Mouse (Mus musculus): Measurements from ENCODE around the gene Cptp. TPM values are rescaled to one million over a fixed set of nuclear protein-coding genes. Genes with fewer than 3 reads are reported as not detected.
A peak's percentile ranks its signal among the peaks of the same experiment; 100 is the strongest.

Cptp gene
- polyA plus RNA-seq, 1 experiment from 2014 or later = 20.5 TPM

DNA sequence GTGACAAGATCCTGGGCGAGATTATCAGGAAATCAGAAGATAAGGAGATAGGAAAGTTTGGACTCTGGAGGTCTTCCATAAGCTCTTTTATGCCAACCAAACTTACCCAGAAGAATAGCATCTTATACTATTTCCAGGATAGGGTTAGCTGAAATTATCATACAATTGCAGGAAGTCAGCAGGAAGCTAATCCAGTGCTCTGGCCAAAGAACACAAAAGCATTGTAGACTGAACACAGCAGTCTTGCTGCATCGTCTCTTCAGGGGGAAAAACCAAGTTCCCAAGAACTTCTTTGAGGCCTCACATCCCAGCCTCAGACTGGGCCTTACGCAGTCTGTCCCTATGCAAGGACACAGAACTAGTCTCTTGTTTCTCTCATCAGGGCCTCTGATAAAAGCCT is 14.3 kb upstream of the Cptp start:
- Histone ChIP-seq H3K27ac (replicated peaks) (no peak overlapping the region), H3K4me1 (no peaks in the 10 kb centered on the region), H3K27me3 (no peaks in the 10 kb centered on the region), H3K9ac (replicated peaks) (no peak overlapping the region), H3K9me3 (no peaks in the 10 kb centered on the region), H3K36me3 (peaks cover 43% of the 10 kb centered on the region), H3K4me3 (no peak overlapping the region), H3K4me2 (replicated peaks) (no peak overlapping the region)
- ATAC-seq (replicated peaks) = no peak
- 79% methylated on average over 3 of the region's 3 CpGs for WGBS

DNA sequence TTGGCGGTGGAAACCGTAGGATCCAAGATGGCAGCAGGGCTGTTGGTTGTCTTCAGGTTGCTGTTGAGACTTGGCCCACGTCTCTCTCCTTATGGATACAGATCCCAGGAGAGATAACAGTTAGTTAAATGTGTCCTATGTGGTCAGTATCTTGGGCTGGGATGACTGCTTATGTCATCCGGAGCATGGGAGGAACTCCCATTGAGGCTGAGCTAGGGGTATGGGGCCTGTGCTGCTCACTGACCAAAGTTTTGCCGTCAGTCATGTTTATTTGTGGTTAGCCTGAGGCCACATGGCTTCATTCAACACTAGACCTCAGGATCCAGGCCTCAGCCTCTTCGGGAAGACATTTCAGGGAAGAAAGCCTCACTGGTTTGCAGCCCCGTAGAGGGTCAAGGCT is 2.2 kb upstream of the Cptp start:
- peaks cover 41% of the 10 kb centered on the region for H3K36me3 ChIP-seq
- no peak overlapping the region for H3K27ac ChIP-seq (replicated peaks)
- no peak overlapping the region for H3K4me3 ChIP-seq
- no peaks in the 10 kb centered on the region for H3K27me3 ChIP-seq
- no peaks in the 10 kb centered on the region for H3K9me3 ChIP-seq
- no peak overlapping the region for H3K4me2 ChIP-seq (replicated peaks)
- H3K4me1 ChIP-seq = peaks cover 26% of the 10 kb centered on the region
- H3K9ac ChIP-seq (replicated peaks) = no peak overlapping the region
- WGBS = 95% methylated on average over 7 of the region's 7 CpGs
- ATAC-seq (replicated peaks) = no peak

DNA sequence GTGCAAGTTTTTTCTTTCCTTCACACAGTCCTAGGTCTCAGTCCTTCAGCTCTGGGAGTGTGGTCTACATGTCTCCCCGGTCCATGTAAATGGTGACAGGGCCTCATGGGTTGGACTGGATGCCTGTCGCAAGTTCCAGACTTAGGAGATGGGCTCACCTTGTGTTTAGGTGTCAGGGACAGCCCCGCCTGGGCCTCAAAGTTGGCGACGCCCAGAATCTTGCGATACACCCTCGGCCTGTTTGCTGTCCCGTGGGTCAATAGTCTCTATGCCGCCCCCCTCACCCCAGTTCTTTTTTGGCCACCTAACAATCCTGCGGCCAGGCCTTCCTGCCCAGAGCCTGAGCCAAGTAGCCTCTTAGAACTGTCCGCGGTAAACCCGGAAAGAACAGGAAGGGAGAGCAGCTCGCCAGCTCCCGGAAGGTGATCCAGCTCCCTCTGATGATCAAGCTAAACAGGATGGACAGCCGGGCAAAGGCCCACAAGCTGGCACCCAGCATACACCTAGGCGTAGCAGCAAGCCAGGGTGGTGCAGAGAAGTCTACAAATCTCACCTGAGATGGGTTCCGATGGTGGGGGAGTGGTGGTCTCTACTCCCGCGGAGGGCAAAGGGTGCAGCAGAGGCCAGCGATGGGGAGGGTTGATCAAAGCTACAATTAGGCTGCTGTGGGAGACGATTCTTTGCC is 484 bp downstream of the Cptp start:
- peak; percentile 2; the same call in 1 of the 2 replicates for ATAC-seq (replicated peaks)
- WGBS = 12% methylated on average over 22 of the region's 22 CpGs
- Histone ChIP-seq H3K4me1 (peaks cover 26% of the 10 kb centered on the region), H3K36me3 (peaks cover 33% of the 10 kb centered on the region), H3K4me2 (replicated peaks) (peak overlapping the region; percentile 98), H3K27me3 (no peaks in the 10 kb centered on the region), H3K9ac (replicated peaks) (peak overlapping the region; percentile 87), H3K4me3 (peak overlapping the region; percentile 65), H3K27ac (replicated peaks) (0 out of 2 replicates have a peak overlapping the region, but pooled peaks have one; percentile 71), H3K9me3 (no peaks in the 10 kb centered on the region)

DNA sequence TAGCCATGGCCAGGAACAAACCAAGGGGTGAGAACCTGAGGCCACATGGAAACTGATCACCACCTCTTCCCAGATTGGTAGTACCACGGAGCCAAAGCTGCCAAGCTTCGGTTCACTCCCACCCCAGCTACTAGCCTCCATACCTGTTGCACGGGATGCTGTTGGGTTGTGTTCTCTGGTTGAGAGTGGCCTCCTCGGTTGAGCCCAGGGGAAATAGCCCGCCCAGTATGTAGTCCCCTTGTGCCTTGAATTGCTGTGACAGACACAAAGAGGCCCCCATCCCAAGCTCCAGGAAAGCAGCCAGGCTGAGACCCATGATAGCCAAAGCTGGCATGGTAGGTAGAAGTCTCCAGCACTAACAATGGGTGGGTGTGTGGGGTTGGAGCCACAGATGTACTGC is 6.2 kb downstream of the Cptp start, which contains the start of gene Tas1r3:
Gene Tas1r3 (minus strand): TSS at position 362 of the 400 bp plus-strand sequence.
- H3K9ac ChIP-seq (replicated peaks) = no peak within 1 kb of the TSS
- peaks cover 57% of the 10 kb centered on the region for H3K36me3 ChIP-seq
- H3K27ac ChIP-seq (replicated peaks) = no peak within 1 kb of the TSS
- no peak for ATAC-seq (replicated peaks)
- no peaks in the 10 kb centered on the region for H3K27me3 ChIP-seq
- no peak within 1 kb of the TSS for H3K4me2 ChIP-seq (replicated peaks)
- H3K4me3 ChIP-seq = no peak within 1 kb of the TSS
- 76% methylated on average over 5 of the region's 5 CpGs for WGBS
- no peaks in the 10 kb centered on the region for H3K9me3 ChIP-seq
- no peaks in the 10 kb centered on the region for H3K4me1 ChIP-seq

DNA sequence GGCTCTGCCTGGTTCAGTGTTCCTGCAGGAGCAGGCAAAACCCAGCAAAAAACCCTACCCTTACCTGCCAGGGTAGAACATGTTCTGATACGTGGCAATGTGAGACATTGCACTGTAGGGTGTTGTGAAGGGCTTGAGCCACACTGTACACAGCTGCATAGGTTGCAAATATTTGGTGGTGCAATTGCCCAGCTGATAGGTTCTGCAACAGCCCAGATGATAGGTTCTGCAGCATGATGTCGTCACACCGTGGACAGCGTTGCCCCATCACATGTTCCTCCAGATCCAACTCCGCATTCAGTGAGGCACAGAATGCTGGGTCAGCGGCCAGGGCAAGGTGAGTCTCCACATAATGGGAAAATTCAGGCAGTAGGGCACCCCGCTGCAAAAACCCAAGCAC is 7.5 kb downstream of the Cptp start:
- Histone ChIP-seq H3K9me3 (no peaks in the 10 kb centered on the region), H3K36me3 (peaks cover 63% of the 10 kb centered on the region), H3K4me2 (replicated peaks) (no peak overlapping the region), H3K4me1 (no peaks in the 10 kb centered on the region), H3K27ac (replicated peaks) (no peak overlapping the region), H3K4me3 (no peak overlapping the region), H3K9ac (replicated peaks) (no peak overlapping the region), H3K27me3 (no peaks in the 10 kb centered on the region)
- no peak for ATAC-seq (replicated peaks)
- WGBS = 92% methylated on average over 7 of the region's 7 CpGs

DNA sequence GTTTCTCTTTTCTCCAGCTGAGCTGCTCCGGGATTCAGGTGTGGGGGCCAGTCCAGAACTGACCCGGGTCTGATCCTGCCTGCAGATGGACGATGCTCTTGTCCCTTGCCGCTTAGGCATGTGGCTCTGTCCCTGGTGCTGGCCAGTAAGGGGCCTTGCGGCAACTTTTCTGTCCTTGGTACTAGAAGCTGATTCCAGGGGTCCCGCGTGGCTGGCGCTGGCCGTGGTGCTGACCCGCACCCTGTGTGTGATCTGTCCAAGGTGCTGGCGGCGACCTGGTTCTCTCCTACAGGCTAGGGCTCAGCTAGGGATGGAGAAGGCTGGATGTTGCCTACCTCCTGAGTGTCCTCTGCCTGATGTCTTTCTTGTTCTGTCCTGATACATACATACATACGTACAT is 9.9 kb downstream of the Cptp start:
- Histone ChIP-seq H3K27me3 (no peaks in the 10 kb centered on the region), H3K4me3 (no peak overlapping the region), H3K9ac (replicated peaks) (no peak overlapping the region), H3K36me3 (peaks cover 65% of the 10 kb centered on the region), H3K27ac (replicated peaks) (no peak overlapping the region), H3K4me1 (no peaks in the 10 kb centered on the region), H3K9me3 (no peaks in the 10 kb centered on the region), H3K4me2 (replicated peaks) (no peak overlapping the region)
- 33% methylated on average over 13 of the region's 13 CpGs for WGBS
- ATAC-seq (replicated peaks) = no peak

DNA sequence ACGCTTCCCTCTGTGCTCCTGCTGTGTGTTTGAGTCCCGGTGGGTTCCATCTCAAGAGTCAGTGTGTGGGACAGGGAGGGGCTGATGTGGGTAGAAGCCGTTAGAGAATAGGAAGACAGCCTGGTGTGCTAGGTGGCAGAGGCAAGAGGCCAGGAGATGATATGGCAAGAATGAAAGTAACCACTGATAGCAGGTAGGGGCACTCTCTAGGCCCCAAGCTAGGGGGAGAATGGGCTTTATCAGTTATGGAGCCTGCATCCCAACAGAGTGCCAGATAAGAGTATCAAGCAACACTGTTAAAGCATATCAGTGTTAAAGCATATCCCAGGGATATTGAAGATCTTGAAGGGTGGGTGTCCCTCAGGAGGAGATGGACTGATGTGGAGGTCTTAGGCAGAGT is 12.4 kb downstream of the Cptp start:
- Histone ChIP-seq H3K9me3 (no peaks in the 10 kb centered on the region), H3K4me1 (no peaks in the 10 kb centered on the region), H3K4me3 (no peak overlapping the region), H3K9ac (replicated peaks) (no peak overlapping the region), H3K27ac (replicated peaks) (no peak overlapping the region), H3K27me3 (no peaks in the 10 kb centered on the region), H3K4me2 (replicated peaks) (no peak overlapping the region), H3K36me3 (peaks cover 70% of the 10 kb centered on the region)
- WGBS = 78% methylated on average over 3 of the region's 3 CpGs
- ATAC-seq (replicated peaks) = no peak

DNA sequence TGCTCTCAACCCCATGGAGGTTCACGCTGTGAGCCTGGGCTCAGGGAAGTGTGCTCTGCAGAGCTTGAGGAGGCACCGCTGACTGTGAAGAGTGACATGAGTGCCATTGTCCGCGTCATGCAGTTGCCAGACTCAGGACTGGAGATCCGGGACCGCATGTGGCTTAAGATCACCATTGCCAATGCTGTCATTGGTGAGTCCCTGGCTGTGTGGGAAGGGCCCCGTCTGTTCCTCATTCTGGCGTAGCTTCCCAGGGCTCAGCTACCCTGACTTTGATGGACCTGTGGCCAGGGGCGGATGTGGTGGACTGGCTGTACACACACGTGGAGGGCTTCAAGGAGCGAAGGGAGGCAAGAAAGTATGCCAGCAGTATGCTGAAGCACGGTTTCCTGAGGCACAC is 13.2 kb downstream of the Cptp start:
- H3K9ac ChIP-seq (replicated peaks) = no peak overlapping the region
- no peak overlapping the region for H3K4me3 ChIP-seq
- H3K9me3 ChIP-seq = no peaks in the 10 kb centered on the region
- H3K27me3 ChIP-seq = no peaks in the 10 kb centered on the region
- H3K36me3 ChIP-seq = peaks cover 63% of the 10 kb centered on the region
- no peak overlapping the region for H3K4me2 ChIP-seq (replicated peaks)
- 92% methylated on average over 12 of the region's 12 CpGs for WGBS
- no peak overlapping the region for H3K27ac ChIP-seq (replicated peaks)
- no peak for ATAC-seq (replicated peaks)
- no peaks in the 10 kb centered on the region for H3K4me1 ChIP-seq

DNA sequence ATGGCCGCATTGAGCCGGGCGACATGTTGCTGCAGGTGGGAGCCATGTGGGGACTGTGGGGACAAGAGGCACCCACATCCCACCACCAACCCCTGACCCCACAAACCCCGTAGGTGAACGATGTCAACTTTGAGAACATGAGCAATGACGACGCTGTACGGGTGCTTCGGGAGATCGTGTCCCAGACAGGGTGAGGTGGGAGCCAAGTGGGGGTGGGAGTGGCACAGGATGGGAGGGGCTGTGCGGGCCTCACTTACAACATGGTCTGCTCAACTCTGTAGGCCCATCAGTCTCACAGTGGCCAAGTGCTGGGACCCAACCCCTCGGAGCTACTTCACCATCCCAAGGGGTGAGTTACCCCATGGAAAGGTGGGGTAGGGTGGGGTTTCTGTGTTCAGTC is 14.2 kb downstream of the Cptp start:
- Histone ChIP-seq H3K9ac (replicated peaks) (no peak overlapping the region), H3K36me3 (peaks cover 52% of the 10 kb centered on the region), H3K27ac (replicated peaks) (no peak overlapping the region), H3K27me3 (no peaks in the 10 kb centered on the region), H3K9me3 (no peaks in the 10 kb centered on the region), H3K4me3 (no peak overlapping the region), H3K4me1 (peaks cover 3% of the 10 kb centered on the region), H3K4me2 (replicated peaks) (no peak overlapping the region)
- no peak for ATAC-seq (replicated peaks)
- WGBS = 96% methylated on average over 12 of the region's 12 CpGs

DNA sequence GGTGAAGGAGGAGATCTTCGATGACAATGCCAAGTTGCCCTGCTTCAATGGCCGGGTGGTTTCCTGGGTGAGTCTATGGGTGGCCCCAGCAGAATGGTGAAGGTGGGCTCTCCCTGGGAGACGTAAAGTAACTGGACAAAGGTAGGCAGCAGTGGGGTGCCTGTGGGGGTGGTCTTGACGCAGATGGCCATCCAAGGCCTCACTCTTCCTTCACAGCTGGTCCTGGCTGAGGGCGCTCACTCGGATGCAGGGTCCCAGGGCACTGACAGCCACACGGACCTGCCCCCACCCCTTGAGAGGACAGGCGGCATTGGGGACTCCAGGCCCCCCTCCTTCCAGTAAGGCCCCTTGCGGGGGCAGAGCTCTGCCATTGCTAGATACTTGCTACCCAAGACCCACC is 15.8 kb downstream of the Cptp start:
- Histone ChIP-seq H3K4me1 (peaks cover 19% of the 10 kb centered on the region), H3K36me3 (peaks cover 37% of the 10 kb centered on the region), H3K27ac (replicated peaks) (no peak overlapping the region), H3K27me3 (no peaks in the 10 kb centered on the region), H3K4me2 (replicated peaks) (no peak overlapping the region), H3K9me3 (no peaks in the 10 kb centered on the region), H3K9ac (replicated peaks) (no peak overlapping the region), H3K4me3 (no peak overlapping the region)
- no peak for ATAC-seq (replicated peaks)
- WGBS = 94% methylated on average over 9 of the region's 9 CpGs

DNA sequence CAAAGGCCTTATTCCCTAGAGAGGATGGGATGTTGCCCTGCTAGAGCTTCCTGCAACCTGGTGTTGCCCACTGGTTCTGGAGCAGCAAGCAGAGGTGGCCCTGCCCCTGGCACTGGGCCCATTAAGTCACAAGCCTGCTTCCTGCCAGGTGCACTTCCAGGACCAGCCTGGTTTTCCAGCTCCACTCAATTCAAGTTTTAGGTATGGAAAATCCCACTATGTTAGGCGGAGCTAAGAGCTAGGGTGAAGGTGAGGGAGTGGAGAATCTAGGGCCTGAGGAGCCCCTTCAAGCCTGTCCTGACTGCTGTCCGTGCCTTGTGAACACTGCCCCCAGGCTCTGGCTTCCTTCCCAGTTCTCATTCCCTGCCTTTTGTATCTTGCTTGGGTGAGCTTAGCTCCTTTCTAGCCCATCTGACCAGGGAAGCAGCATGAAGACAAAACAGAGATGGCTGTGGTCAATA is 17.3 kb downstream of the Cptp start:
- no peak for ATAC-seq (replicated peaks)
- 63% methylated on average over 2 of the region's 2 CpGs for WGBS
- Histone ChIP-seq H3K9me3 (no peaks in the 10 kb centered on the region), H3K9ac (replicated peaks) (no peak overlapping the region), H3K27ac (replicated peaks) (no peak overlapping the region), H3K36me3 (peaks cover 25% of the 10 kb centered on the region), H3K4me2 (replicated peaks) (no peak overlapping the region), H3K4me1 (peaks cover 25% of the 10 kb centered on the region), H3K4me3 (no peak overlapping the region), H3K27me3 (no peaks in the 10 kb centered on the region)

DNA sequence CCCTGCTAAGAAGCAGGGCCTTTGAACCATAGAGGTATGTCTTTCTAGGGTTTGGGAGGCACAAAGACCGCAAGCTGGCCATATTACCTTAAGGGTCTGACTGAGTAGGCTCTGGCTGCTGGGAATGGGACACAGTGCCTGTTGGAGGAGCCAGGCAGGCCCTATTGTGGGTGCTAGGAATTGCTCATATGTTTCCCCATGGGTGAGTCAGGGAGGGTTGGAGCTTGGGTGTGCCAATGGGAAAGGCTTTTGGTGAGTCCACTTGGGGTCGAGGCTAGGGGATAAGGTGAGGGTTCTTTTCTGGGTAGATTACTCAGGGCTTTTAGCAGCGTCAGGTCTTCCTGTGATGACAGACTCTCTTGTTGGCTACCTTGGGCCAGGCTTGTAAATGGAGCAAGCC is 17.9 kb downstream of the Cptp start:
- H3K27me3 ChIP-seq = no peaks in the 10 kb centered on the region
- peaks cover 25% of the 10 kb centered on the region for H3K36me3 ChIP-seq
- H3K27ac ChIP-seq (replicated peaks) = no peak overlapping the region
- no peak overlapping the region for H3K4me2 ChIP-seq (replicated peaks)
- no peak for ATAC-seq (replicated peaks)
- no peak overlapping the region for H3K9ac ChIP-seq (replicated peaks)
- WGBS = 95% methylated on average over 3 of the region's 3 CpGs
- no peaks in the 10 kb centered on the region for H3K9me3 ChIP-seq
- peaks cover 32% of the 10 kb centered on the region for H3K4me1 ChIP-seq
- no peak overlapping the region for H3K4me3 ChIP-seq
